Mouse (Mus musculus) CD4-positive, CD25-positive, alpha-beta regulatory T cell, adult 2 months (primary cell): ENCODE data around the gene Rfc4.

Experiments used
- DNase-seq: peaks from one replicate; pipeline ENCODE4 v3.0.0-alpha.2; 2012; ENCODE audit warnings: low read depth, low spot score

Gene Rfc4

GRCm38 (mm10) chr16:23127673-23128375 is at the start of gene Rfc4:
Rfc4 (minus strand) TSS chr16:23127737.
- DNase-seq = peak; percentile 94

GRCm38 (mm10) chr16:23175956-23176355 is 48.4 kb upstream of the Rfc4 start:
- no peak for DNase-seq

GRCm38 (mm10) chr16:23174855-23175254 is 47.3 kb upstream of the Rfc4 start:
- peak; percentile 86 for DNase-seq

- no peak for DNase-seq
Observed at GRCm38 (mm10) chr16:23173904-23174303, 46.4 kb upstream of the Rfc4 start.

- peak; percentile 71 for DNase-seq
Observed at GRCm38 (mm10) chr16:23170813-23171212, 43.3 kb upstream of the Rfc4 start.

- no peak for DNase-seq
Observed at GRCm38 (mm10) chr16:23167079-23167478, 39.5 kb upstream of the Rfc4 start.

- DNase-seq = no peak
Observed at GRCm38 (mm10) chr16:23166646-23167045, 39.1 kb upstream of the Rfc4 start.

DNA sequence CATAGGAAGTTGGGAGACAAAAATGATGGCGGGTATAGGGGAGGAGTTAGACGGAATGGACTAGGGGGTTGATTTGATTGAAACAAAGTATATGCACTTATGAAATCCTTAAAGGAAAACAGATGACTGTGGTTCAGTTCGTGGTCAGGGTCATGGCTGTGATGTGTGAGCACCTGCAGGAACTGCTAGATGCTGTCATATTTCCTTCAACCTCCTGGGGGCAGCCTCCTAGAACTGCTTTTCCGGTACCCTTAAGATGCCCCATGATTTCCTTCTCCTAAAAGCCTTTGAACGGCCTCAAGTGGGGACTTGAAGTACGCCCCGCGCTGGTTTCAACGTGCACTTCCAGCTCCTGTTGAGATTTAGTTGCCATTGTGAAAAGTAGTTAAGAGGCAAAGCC is 37.9 kb upstream of the Rfc4 start:
- DNase-seq = peak; percentile 82

DNA sequence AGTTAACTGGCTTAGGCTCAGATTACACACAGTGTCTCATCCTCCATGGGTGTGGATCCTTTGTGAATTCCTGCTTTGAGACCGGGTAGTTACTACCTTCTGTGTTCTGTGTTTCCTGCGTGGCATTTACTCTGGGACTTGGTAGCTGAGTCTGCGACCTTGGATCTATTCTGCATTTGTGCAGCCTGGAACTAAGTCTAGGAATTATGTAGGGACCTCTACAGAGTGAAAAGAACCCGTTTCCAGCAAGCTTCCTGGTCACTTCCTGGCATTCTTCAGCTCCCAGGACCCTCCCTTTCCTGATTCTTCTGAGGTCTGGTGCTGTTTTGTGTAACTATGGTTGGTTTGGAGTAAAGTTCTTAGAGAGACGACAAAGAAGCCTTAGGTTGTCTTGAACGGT is 36.9 kb upstream of the Rfc4 start:
- DNase-seq = no peak

- DNase-seq = no peak
Observed at GRCm38 (mm10) chr16:23162116-23162515, 34.6 kb upstream of the Rfc4 start.

GRCm38 (mm10) chr16:23159749-23160148 is 32.2 kb upstream of the Rfc4 start:
- no peak for DNase-seq

DNA sequence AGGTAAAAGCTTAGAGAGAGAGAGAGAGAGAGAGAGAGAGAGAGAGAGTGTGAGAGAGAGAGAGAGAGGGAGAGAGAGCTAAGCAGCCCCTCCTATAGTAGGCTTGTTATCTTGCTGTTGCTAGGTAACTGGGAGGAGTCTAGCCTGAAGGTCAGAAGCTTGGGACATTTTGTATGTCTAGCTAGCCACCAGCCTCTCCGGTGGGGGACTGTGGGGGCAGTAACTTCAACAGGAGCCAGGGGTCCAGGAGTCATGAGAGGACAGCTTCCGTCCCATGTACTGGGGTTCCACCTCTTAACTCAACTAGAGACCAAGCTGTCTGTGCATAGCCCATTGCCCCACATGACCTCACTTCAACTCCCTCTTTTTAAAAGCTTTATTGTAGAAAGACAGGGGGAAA is 31.4 kb upstream of the Rfc4 start:
- no peak for DNase-seq

DNA sequence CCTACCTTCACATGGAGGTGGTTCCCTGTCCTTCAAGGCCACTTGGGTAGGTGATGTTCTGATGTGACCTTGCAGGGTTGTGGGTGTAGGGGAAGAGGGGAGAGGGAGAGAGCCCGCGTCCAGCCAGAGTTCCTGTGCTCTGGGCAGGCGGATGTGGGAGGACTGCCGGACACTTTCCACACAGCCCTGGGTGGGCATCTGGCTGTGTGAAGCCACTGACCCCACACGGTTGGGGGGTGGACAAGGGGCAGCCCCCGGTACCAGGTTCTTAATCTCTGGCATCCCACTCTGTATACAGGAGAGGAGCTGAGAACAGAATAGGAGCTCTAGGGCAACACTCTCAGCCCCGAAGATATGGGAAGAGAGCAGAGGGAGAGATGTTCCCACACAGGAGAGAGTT is 30.8 kb upstream of the Rfc4 start:
- DNase-seq = no peak

DNA sequence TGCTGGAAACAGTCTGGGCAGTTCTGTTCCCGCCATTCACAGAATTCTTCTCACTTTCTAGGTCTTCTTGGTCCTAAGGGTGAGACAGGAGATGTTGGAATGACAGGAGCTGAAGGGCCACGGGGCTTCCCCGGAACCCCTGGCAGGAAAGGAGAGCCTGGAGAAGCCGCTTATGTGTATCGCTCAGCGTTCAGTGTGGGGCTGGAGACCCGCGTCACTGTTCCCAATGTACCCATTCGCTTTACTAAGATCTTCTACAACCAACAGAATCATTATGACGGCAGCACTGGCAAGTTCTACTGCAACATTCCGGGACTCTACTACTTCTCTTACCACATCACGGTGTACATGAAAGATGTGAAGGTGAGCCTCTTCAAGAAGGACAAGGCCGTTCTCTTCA is 29.5 kb upstream of the Rfc4 start:
- no peak for DNase-seq

DNA sequence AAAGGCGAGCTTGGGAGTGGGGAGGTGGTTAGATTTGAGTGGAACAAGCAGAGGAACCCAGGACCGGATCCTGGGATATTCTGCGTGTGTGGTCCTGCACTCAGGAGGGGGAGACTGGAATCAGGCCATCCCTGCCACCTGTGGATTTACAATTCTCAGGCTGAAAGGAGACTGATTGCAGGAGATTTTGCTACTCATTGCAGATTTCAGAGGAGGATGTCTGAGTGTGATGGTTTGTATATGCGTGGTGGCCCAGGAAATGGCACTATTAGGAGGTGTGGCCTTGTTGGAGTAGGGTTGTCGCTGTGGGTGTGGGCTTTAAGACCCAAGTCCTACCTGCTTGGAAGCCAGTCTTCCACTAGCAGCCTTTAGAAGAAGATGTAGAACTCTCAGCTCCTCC is 26.7 kb upstream of the Rfc4 start:
- DNase-seq = peak; percentile 27

- DNase-seq = peak; percentile 82
Observed at GRCm38 (mm10) chr16:23151423-23151822, 23.9 kb upstream of the Rfc4 start.

DNA sequence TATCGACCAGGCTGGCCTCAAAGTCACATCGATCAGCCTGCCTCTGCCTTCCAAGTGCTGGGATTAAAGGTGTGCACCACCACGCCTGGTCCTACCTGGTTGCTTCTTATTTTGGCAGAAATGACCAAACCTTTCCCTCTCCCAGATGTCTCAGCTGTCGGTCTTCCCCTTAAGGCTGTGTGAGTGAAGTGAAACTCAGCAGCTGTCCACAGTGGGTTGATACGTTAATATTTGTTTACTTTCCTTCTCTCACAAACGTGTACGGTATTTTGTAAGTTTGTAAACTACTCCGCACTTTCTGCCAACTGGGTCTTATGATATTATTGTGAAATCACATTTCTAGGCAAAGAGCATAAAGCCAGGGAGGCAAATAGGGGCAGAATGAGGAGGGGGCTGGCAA is 21.9 kb upstream of the Rfc4 start:
- DNase-seq = no peak

GRCm38 (mm10) chr16:23148936-23149335 is 21.4 kb upstream of the Rfc4 start:
- DNase-seq = no peak

GRCm38 (mm10) chr16:23146280-23146679 is 18.7 kb upstream of the Rfc4 start, which contains the start of gene Adipoq:
Adipoq (plus strand) TSS chr16:23146536.
- no peak for DNase-seq

- DNase-seq = no peak
Observed at GRCm38 (mm10) chr16:23145211-23145610, 17.7 kb upstream of the Rfc4 start.

DNA sequence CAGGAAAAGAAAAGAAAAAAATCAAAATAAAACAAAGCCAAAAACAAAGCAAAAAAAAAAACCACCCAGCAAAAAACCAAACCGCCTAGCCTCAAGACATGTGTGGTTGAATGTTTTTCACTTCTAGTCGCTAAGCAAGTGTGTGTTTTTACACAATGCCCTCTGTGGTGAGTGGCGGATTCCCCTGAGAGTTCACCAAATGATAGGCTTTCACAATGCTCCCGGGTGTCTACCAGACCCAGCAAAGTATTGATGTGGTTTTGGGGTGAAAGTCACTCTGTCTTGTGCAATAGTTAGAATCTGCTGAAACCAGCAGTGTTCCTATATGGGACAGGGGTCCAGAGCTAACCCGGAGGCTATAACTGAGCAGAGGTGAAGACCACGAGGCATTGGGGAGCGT is 16.8 kb upstream of the Rfc4 start:
- peak; percentile 82 for DNase-seq

- DNase-seq = peak; percentile 30
Observed at GRCm38 (mm10) chr16:23140911-23141310, 13.4 kb upstream of the Rfc4 start.

GRCm38 (mm10) chr16:23136406-23136970 is 9.0 kb upstream of the Rfc4 start:
- no peak for DNase-seq
